Mouse (Mus musculus) gastrocnemius, postnatal 25 days (tissue): ENCODE results near the gene Sema5b. TPM values are rescaled to one million over a fixed set of nuclear protein-coding genes. Genes with fewer than 3 reads are reported as not detected.

Experiments used
- DNase-seq: peaks from one replicate; pipeline ENCODE4 v3.0.0; 2022
- long read RNA-seq, 2 experiments: library from polyadenylated mRNA; stranded (forward); transcript quantifications; one replicate each; pipeline ENCODE4 v2.0.0; 2021
- total RNA-seq, 2 experiments: library from RNA; stranded (reverse); gene quantifications; 1 replicate in 1 of 2; 2 replicates in 1 of 2; pipeline ENCODE4 v1.2.3; 2021

Sema5b gene
- under 1 TPM; 0.20 to 0.35 TPM for total RNA-seq
- long read RNA-seq, experiment 1, result 0 reads
- long read RNA-seq, experiment 2, result 0 reads

DNA sequence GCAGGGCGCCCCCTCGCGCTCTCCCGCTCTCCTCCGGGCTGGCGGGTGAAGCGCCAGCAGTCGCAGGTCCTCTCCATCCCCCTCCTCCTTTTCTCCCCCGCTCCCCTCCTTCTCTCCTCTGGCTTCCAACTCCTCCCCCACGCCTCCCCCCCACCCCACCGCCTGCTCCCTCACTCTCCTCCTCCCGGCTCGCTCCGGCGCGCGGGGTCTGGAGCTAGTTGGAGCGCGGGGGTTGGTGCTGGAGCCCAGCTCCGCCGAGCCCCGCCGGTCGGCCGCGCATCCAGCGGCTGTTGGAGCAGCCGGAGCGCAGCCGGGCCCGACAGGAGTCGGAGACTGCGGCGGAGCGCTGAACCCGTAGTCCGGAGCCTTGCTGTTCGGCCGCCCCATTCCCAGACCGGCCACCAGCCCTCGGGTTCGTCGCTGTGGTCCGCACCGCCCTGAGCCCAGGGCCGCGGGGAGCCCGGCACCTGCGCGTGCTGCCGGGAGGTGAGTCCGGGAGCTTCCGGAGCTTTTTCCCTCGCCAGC lies at the start of gene Sema5b:
Sema5b (plus strand) TSS at position 29 of the 525 bp plus-strand sequence.
- peak; percentile 20 for DNase-seq

DNA sequence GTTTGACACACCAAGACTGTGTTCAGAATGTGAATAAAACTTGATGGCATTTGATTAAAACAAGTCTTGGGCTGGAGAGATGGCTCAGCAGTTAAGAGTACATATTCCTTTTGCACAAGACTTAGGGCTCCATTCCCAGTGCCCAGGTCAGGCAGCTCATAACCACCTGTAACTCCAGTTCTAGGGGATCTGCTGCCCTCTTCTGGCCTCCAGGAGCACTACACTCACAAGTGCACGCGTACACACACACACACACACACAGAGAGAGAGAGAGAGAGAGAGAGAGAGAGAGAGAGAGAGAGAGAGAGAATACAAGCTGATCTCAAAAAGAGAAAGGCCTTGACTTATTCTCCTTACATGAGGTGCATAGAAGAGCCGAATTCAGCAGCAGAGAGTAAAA lies 40.6 kb upstream of the Sema5b start:
- no peak for DNase-seq

DNA sequence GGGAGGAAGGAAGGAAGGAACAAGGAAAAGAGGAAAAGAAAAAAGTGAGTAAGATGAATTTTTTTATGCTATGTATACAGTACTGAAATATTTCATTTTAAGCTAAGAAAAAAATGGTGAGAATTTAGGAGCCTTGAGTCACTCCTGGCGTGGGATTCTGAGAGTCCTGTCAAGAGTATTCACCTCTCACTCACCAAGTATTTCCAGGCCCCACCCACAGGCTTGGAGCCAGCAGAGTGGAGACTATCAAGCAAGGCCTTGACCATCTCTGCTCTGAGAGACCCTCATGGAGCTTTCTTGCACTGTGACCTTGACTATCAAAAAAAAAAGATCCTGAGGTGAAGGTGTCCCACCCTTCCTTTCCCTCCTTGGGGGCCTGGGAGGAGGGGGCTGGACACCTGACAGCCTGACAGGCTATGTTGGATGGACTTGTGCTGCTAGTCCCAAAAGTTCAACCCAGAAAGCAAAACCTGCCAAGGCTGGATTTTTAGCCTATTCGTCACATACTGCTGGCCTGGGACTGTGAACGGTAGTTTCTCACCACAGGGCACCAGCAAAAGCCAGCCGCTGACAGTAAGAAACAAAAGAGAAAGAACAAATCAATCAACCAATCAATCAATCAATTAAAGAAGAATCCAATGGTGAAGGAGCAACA lies 39.7 kb upstream of the Sema5b start:
- no peak for DNase-seq

DNA sequence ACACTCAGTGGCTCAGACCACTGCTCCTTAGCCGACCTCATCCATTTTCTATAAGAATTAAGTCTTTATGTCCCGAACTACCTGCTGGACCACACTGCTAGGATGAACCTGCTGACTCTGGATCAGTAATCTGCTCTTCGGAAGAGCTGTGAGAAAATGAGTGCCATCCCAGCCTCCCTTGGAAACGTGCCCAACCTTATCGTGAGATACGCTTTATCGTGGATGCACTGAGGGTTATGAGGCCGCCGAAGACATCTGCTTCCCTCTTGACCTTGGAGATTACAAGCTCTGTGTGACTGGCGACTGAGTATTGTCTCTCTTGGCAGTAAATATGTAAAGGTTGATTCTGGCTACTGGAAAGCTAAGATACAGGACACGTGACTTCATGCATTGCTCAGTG lies 38.5 kb upstream of the Sema5b start:
- DNase-seq, result no peak

DNA sequence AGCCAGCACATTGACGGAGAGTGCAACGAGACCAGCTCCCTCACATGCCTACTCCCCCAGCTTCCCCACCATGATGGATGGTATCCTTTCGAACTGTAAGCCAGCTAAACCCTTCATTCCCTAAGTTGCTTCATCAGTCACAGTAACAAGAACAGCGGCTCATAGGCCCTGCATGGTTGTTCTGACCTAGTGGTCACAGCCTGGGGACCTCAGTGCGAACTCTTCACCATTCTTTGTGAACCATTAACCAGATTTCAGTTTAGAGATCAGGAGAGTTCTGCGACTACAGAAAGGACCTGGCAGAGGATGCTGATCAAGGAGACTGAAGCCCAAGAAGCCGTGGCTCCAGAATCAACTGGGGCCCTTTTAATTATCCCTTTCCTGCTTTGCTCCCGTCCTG lies 36.7 kb upstream of the Sema5b start:
- no peak for DNase-seq

DNA sequence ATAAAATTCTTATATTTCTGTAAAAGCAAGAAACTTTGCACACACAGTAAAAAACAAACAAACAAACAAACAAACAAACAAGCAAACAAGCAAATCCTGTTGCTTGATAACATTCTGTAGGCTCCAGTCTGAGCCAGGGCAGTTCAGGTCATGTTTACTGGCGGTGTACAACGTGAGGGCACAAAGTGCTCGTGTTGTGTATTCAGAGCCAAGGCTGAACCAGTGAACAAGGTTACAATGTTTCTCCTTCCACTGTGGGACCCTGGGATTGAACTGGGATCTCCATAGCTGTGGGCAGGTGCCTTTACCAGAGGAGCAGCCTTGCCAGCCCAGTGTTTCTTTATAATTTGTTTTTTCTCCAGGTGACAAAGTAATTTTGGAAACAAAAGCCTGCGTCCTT lies 35.2 kb upstream of the Sema5b start:
- no peak for DNase-seq

DNA sequence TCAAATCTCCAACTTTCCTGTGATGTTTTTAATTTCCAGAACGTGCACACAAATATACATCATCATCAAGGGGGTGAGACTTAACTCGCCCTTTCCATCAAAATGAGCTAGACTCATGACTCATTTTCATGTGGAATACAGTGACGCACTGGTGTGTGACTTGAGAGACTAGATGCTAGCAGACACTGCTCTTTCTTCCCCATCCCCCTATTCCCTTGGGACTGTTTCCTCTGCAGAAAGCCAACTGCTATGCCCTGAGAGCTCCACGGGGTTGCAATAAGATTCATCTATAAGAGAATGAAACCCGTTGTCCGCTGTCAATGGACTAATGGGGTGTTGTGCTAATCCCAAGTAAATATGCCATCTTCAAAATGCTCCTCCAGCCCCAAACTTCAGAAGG lies 32.4 kb upstream of the Sema5b start:
- no peak for DNase-seq

DNA sequence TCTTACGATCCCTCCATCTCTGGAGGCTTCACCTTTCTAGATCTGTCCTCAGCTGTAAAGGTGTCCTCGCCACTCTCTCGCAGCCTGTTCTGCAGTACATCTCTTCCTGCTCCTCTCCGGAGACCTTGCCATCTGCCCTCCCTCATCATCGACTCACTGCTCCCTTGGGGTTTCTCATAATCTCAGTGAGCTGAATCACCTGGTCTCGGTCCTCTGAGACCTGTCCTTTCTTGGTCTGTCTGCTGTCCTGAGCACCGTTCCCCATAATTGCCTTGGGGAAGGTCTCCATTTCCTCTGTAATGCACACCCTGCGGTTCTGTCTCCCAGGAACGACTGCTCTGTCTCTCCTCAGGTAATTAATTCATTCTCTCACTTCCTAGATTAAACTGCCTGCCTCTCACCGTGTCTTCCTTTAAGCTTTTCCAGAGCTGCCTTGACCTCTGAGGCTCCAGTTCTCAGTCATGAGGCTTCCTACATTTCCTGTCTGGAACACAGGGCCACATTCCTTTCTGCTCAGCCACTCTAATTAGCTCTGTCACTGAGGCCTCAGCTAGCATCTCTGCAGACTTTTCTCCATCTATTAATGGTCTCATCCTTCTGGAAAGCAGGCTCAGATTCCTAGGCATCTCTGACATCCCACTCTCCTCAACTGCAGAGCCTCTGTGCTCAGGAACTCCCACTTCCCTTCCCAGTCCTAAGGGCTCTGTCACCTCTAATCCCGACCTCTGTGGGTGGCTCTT lies 31.4 kb upstream of the Sema5b start:
- no peak for DNase-seq

DNA sequence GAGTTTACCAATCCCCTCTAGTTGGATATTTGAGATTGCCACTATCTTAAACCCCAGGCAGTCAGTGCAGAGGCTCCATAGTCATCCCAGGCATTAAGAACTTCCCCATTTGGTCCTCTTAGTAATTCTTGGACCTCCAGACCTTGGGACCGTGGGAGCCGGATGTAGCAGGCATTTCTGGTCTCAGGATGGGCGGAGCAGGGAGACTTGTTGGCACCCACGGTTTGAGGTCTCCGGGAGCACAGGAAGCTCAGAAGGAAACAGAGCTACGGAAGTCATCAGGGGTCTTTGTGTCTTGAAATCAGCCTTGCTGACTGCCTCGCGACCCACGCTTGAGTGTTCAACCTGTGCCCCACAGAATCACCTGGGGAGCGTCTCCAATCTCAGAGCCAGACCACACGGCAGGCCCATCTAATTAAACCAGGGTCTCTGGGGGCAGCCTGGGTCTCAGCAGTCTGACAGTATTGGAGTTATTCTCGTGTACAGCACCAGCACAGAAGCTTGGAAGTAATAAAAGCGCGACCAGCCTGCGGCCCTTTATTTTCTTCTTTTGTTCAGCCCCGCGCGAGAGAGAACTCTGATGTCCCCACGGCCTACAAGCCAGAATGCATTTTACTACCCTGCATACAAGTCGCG lies 24.9 kb upstream of the Sema5b start:
- no peak for DNase-seq

DNA sequence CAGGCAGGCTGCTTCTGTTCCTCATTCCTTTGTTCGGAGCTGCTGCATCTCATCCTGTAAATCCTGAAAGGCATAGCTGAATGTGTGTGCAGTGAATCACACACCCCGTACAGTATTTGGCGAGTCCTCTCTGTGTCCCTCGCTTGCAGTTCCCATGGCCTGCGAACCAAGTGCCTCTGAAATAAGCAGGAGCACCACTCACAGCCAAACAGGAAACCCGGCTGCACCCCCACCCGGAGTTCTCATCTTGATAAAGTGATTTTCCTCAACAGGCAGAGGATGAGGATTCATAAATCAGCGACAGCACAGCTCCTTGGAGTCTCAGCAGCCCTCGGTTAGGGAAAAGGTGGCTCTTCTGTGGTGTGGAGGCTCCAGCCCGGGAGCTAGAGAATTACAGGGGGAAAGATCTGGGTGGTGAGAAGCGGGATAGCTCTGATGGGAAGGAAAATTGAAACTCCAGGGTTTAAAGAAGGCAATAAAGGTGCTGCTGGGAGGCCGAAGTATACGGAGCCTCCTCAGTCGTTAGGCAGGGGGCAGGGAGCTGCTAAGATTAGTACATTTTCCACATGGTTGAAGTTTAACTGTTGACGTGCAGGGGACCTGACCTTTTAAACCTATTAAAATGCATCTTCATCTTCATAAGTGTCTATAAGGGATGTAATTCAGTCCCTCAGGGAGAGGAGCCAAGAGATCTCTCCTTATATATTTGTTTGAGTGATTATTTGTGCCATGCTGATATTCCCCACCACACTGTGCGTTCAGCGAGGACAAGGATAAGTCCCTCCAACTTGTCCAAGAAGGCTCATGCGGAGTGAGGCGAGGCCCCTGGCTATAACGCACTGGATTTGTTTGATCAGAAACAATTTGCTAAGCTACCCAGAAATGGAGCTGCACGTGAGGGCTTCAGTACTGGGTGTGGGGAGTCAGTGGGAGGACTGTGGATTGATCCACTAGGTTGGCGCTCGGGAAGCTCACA lies 22.7 kb upstream of the Sema5b start:
- no peak for DNase-seq

DNA sequence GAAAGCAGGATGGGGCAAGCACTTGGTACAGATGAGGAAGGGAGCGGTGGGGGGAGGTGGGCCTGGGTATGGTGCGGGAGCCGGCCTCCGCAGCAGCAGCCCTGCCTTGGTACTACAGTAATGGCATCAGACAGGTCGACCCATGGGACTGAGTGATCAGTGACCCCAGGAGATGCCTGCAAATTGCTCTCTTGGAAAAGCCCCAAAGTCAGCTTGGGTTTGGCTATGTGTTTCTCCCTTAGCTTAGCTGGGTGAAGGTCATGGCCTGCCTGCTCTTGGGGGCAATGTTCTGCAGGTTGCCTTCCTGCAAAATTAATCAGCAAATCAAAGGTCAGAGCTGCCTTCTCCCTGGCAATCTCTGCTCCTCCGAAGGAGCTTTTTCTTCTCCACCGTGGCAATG lies 21.7 kb upstream of the Sema5b start:
- no peak for DNase-seq

DNA sequence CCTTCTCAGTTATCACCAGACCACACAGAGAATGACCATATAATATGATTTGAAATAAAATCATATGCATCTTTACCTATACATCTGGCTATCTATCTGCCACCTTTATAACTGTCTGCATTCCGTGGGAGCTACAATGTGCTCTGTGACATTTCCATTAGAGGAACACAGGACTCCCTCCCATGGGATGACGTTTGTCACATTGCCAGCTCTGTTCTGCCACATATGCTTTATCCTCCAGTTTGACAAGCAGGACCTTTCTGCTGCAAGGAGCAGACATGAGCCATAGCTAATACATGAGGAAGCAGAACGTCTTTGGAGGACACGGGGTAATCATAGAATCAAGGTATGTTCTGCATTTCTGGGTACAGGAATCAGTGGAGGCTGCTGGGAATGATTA lies 16.7 kb upstream of the Sema5b start:
- DNase-seq, result no peak

DNA sequence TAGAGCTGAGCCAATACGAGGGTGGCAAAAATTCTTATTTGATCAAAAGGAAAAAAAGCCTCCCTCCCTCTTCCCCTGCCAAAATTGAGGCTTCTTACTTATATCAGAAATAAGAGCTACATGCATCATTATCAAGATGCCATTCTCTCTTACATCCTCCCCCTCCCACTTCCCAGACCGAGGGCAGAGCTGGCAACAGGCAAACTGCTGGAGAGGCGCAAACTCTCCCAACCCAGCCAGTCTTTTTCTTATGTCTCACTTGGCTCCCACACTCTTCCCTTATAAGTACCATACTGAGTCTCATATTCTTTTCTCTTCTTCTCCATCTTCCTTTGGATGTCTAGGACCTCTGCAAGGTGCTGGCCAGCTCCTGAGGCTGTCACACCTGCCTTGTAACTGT lies 6.3 kb upstream of the Sema5b start:
- DNase-seq, result no peak

DNA sequence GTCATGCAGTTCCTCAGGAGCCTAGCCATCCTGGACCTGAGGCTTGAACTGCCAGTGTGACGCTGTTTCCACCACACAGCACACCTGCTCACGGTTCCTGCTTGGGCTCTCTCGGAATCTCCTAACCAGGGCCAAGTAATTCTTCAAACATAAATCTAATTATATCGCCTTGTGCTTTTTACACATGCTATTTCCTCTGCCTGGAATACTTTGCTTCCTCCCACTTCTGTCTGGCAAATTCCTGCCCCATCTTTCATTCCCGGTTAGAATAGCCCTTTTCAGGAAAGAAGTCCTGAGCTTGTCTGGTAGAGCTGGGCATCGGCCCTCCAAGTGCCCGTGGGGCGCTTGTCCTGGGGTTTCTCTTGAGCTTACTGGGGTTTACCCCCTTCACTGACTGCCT lies 3.3 kb upstream of the Sema5b start:
- DNase-seq, result no peak

DNA sequence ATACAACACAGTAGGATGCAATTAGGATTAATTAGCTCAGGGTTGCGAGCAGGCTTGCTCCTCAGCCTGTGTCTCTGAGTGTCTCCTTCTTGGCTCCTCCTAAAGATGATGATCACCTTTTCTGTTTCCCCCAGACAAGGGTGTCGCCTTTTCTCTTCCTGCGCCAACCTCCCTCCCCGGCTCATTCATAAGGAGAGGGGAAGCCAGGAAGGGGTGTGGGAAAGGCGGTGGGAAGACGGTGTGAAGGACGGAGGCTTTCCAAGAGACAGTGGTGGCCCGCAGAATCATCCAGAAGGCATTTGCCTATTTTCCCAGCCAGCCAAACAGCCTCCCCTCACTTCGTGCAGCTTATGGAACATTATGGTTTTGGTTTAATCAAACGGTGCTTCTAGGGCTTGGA lies 1.9 kb upstream of the Sema5b start:
- no peak for DNase-seq

DNA sequence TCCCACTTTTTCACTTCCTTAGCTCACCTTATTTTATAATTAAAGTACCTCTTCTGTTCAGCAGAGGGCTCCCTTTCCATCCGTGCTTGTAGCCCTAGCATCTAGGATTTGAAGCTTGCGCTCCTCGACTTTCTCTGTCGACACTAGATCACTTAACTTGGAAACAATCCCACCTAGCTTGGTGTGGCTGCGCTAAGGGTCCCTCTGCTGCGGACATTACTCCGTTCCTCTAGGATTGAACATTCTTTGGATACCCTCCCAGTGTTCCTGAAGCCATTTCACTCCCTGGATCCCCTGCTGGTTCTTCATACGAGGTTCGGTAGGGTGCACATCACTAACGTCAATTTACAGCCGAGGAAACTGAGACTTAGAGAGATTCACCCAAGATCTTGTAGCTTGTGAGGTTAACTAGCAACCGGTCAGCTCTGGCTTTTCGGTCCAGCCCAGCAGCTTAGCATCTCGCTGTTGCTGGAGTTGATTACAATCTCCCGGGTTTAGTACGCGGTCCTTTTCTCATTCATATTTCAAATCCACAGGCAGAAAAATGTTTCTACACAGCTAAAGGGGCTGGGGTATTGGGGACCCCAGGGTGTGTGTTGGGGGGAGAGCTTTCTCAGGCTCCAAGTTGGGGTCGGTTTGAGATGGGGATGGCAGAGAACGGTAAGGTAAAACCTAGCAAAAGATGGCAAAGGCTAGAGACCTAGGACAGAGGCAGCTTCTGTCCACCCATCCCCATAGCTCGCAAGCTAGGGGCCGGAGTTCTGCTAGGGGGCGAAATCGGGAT lies 420 bp upstream of the Sema5b start:
- DNase-seq, result no peak

DNA sequence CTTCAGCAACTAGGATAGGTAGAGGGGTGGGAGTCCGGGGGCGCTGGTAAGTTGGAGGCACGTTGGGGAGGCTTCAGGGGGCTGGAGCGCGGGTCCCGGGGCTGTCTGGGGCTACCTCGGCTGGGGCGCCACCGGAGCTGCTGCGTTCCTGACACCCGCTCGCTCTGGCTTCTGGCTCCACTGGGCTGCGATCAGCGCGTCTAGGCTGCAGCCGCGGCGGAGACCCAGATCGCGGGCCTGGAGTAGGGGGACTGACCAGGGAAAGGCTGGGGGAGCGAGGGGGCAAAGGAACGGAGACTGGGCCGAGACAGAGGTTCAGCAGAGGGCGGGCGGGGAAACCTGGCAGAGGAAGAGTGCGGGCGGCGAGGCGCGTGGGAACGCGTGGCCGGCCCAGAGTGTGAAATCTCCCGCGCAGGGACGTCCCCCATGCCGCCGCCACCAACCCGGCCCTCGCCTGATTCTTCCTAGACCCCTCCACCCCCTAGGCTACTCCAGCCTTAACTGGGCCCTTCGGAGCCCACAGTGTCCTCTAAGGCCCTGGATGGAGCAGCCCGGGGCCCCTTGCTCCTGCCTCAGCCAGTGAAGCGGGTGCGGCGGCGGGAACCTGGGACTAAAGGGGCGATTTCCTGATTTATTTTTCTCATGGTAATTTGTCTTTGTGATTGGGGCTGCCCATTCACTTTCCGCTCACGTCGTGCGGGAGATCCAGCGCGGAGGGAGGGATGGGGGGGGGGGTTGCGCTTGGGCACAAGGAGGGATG lies 896 bp downstream of the Sema5b start:
- DNase-seq, result no peak

DNA sequence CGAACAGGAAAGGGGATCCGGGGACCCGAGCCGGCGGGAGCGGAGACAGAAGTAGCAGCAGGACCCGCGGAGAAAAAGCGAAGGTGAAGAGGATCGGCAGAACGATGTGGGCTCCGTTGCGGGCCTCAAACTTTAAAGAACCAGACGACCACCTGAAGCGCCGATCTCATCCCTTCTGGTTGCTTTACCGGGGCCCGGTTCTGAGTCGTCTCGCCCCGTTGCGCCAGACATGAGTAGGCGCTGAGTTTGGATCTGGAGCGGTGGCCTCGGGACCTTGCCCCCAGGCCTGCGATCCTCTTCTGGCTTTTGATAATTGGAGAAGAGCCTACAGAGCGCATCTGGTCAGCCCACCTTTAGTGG lies 1.5 kb downstream of the Sema5b start:
- DNase-seq, result no peak

DNA sequence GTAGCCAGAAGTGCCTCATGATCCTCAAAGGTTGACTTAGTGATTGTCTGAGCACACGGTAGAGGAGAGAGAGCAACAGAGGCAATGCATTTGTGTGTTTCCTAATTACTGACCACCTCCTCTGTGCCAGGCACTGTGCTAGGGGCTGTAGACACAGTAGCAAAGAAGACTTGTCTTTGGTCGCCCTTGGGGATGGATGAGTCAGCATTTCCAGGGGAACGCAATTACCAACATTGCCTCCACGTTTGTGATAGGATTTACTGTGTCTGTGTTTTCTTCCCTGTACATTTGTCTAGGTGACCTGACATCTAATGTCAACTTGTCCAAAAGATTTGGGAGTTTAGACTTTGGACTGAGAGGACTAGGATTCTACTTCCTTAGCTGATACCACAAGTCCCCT lies 4.8 kb downstream of the Sema5b start:
- DNase-seq, result no peak

DNA sequence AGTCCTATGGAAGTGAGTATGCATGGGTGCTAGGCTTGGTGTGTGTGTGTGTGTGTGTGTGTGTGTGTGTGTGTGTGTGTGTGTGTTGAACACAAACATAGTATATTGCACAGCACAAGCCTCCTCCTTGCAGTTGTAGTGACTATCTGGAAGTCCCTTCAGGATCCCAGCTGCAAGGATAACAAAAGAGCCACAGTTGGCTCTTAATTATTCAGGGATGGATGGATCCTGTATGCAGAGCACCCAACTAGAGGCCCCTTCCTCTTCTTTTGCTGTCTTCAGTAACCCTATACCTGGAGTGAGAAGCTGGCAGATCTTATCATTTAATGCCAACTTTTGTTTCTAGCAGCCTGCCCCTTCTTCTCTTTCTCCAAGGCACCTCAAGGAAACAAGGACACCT lies 7.0 kb downstream of the Sema5b start:
- no peak for DNase-seq

DNA sequence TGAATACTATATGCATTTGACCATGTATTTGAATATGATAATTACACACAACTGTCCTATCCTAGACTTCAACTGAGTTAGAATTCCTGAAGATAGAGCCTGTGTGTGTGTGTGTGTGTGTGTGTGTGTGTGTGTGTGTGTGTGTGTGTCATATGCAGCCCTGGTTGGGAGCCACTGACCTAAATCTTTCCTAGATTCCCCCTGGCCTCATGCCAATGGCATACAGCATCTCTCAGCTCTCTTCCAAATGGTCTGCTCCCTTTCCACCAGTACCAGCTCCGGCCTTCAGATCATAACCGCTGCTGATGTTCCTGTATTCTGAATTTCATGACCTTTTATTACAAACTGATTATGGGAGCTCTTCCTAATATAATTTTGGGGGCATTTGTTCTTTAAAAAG lies 8.4 kb downstream of the Sema5b start:
- DNase-seq, result no peak
